Mouse (Mus musculus) ovary, postnatal 14 days (tissue): ENCODE results near the gene Cast.

Source experiments
- DNase-seq: peaks from one replicate; pipeline ENCODE4 v3.0.0; 2022; ENCODE audit warnings: low spot score

The Cast gene

GRCm38 (mm10) chr13:74695497-74696193 is 113.0 kb downstream of the Cast start:
- DNase-seq = no peak
